Comparison of ENCODE assay signal across 19 mouse cellular contexts in the genomic region with DNA sequence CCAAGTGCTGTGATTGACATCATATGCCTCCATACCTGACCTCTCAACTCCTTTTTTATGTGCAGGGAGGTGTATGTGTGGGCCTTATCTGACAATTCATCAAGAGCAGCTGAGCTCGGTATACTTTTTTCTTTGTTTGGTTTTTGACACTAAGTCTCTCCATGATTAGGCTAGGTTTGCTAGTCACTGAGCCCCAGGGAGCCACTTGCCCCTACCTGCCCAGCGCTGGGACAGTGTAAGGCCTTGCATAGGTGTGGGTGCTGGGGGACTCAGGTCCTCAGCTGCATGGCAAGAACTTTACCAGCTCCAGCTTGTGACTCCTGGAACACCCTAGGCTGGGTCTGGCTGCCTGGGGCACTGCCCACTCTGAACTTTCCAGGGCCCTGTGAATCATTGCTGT. TPM values are rescaled to one million over a fixed set of nuclear protein-coding genes. Genes with fewer than 3 reads are reported as not detected.
"Had no signal": no experiment of that assay in that cellular context is flagged by ENCODE, and none has a peak within 500 bp of the region (broad histone marks: within the 10 kb centered on the region; RNA-seq: fewer than 3 reads in every experiment).

No protein-coding gene starts in this region.

- H3K27ac ChIP-seq: midbrain, embryonic 10.5 days; midbrain, embryonic 12.5 days; neural tube, embryonic 13.5 days; neural tube, embryonic 15.5 days had no signal

- H3K27me3 ChIP-seq: midbrain, embryonic 12.5 days; neural tube, embryonic 13.5 days; neural tube, embryonic 15.5 days had no signal

- H3K4me3 ChIP-seq: midbrain, embryonic 10.5 days; midbrain, embryonic 12.5 days; neural tube, embryonic 13.5 days; neural tube, embryonic 15.5 days had no signal

- ATAC-seq: midbrain, embryonic 16.5 days had no signal

- DNase-seq: lung, adult 18-20 months; lung, embryonic 14.5 days; lung, postnatal 10 days; lung, postnatal 4 days; midbrain, embryonic 14.5 days; retina, postnatal 1 day; right cerebral cortex, adult 18-20 months; right cerebral cortex, postnatal 25 days; right cerebral cortex, postnatal 4 days; spleen, adult 18-20 months; thymus, adult 18-20 months; thymus, postnatal 14 days; thymus, postnatal 36 days had no signal

- H3K9me3 ChIP-seq: midbrain, embryonic 10.5 days; midbrain, embryonic 12.5 days; neural tube, embryonic 13.5 days; neural tube, embryonic 15.5 days had no signal

- H3K9ac ChIP-seq: lung, embryonic 14.5 days; midbrain, embryonic 12.5 days; neural tube, embryonic 13.5 days; neural tube, embryonic 15.5 days had no signal

- H3K4me2 ChIP-seq: lung, embryonic 14.5 days; midbrain, embryonic 12.5 days; neural tube, embryonic 13.5 days; neural tube, embryonic 15.5 days had no signal

RNA-seq across cellular contexts. Expression of gene Muc1, which starts 22.2 kb away (rescaled TPM):
- total RNA-seq: megakaryocyte-erythroid progenitor cell, adult 5-6 weeks had no signal
